Mouse (Mus musculus) cerebellum, adult 9-10 months (tissue): ENCODE measurements around the gene Cmtm2a.
"Not testable (repeated sequence)": the region's sequence is repeated elsewhere in the genome, so short reads cannot be mapped to it uniquely, and the experiment has no call there.

ENCODE experiments used
- DNase-seq: peaks from one replicate; pipeline ENCODE4 v3.0.0; 2022

The Cmtm2a gene

GRCm38 (mm10) chr8:104293081-104293480 is at the start of gene Cmtm2a:
Gene Cmtm2a (minus strand): TSS chr8:104293181.
- not testable (repeated sequence) for DNase-seq

- DNase-seq = no peak
These were observed 49.4 kb upstream of the Cmtm2a start for GRCm38 (mm10) chr8:104342426-104342825.

GRCm38 (mm10) chr8:104341678-104342077 is 48.7 kb upstream of the Cmtm2a start:
- DNase-seq = no peak

GRCm38 (mm10) chr8:104341106-104341561 is 48.2 kb upstream of the Cmtm2a start:
- DNase-seq = no peak

GRCm38 (mm10) chr8:104340233-104341105 is 47.5 kb upstream of the Cmtm2a start:
- peak; percentile 38 for DNase-seq

GRCm38 (mm10) chr8:104339983-104340232 is 46.9 kb upstream of the Cmtm2a start:
- DNase-seq = no peak

GRCm38 (mm10) chr8:104339229-104339982 is 46.4 kb upstream of the Cmtm2a start, which contains the start of gene Cmtm3:
Gene Cmtm3 (plus strand): TSS chr8:104339410.
- DNase-seq = no peak

- no peak for DNase-seq
These were observed 44.9 kb upstream of the Cmtm2a start for GRCm38 (mm10) chr8:104337890-104338289.

GRCm38 (mm10) chr8:104336806-104337205 is 43.8 kb upstream of the Cmtm2a start:
- no peak for DNase-seq

- no peak for DNase-seq
These were observed 41.2 kb upstream of the Cmtm2a start for GRCm38 (mm10) chr8:104334196-104334595.

- DNase-seq = no peak
These were observed 40.8 kb upstream of the Cmtm2a start for GRCm38 (mm10) chr8:104333786-104334185.

- no peak for DNase-seq
These were observed 40.0 kb upstream of the Cmtm2a start for GRCm38 (mm10) chr8:104332665-104333631.

- not testable (repeated sequence) for DNase-seq
These were observed 28.9 kb upstream of the Cmtm2a start, which contains the start of gene Cmtm2b for GRCm38 (mm10) chr8:104321930-104322329. Gene Cmtm2b (plus strand): TSS chr8:104322230.

- not testable (repeated sequence) for DNase-seq
These were observed 28.3 kb upstream of the Cmtm2a start, which contains the start of gene Gm11020 for GRCm38 (mm10) chr8:104321267-104321666. Gene Gm11020 (plus strand): TSS chr8:104321567.

- no peak for DNase-seq
These were observed 20.3 kb upstream of the Cmtm2a start for GRCm38 (mm10) chr8:104313311-104313710.

GRCm38 (mm10) chr8:104312023-104312422 is 19.0 kb upstream of the Cmtm2a start:
- DNase-seq = not testable (repeated sequence)

GRCm38 (mm10) chr8:104309441-104310155 is 16.6 kb upstream of the Cmtm2a start, which contains the start of the genes Gm45711 and Cmtm1:
Gene Gm45711 (minus strand): TSS chr8:104310081.
Gene Cmtm1 (minus strand): TSS chr8:104310145.
- peak; percentile 26 for DNase-seq

GRCm38 (mm10) chr8:104308341-104308740 is 15.4 kb upstream of the Cmtm2a start:
- DNase-seq = not testable (repeated sequence)

GRCm38 (mm10) chr8:104304962-104305361 is 12.0 kb upstream of the Cmtm2a start:
- DNase-seq = no peak

- not testable (repeated sequence) for DNase-seq
These were observed 9.6 kb upstream of the Cmtm2a start for GRCm38 (mm10) chr8:104302536-104302935.

GRCm38 (mm10) chr8:104301577-104301976 is 8.6 kb upstream of the Cmtm2a start:
- DNase-seq = not testable (repeated sequence)

GRCm38 (mm10) chr8:104294396-104294795 is 1.4 kb upstream of the Cmtm2a start:
- no peak for DNase-seq
